Mouse (Mus musculus): ENCODE results near the gene Nat8f4.

DNA sequence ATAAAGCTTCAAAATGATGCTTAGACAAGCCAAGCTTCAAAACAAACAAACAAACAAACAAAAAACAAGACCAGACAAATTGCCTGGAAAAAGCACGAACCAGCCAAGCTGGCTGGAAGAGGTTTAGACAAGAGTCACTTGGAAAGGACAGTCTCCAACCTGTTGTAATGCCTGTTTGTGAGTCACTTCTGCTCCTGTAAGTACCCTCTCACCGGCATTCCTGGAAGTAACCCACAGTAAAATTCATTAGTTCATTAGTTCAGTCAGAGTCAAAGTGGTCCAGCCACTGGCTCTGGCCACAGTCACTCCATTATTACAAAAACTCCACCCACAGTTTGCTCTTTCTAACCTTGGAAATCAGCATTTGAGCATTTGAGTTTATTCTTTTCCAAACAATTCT lies 40.8 kb downstream of the Nat8f4 start:
- TF ChIP-seq CTCF (IDR thresholded peaks at IDR 0.05; ENCODE audit: control insufficient read depth, insufficient read depth, insufficient read length) (no peak), CEBPB (IDR thresholded peaks at IDR 0.05; ENCODE audit: low read depth) (no peak)
